Mouse (Mus musculus) B cell, adult 2 months (primary cell): ENCODE data around the gene Entpd6.

ENCODE experiments used
- DNase-seq, 2 experiments: peaks; one replicate each; pipeline ENCODE4 v3.0.0; 2022

Entpd6 gene

GRCm38 (mm10) chr2:150748854-150749253, at the start of gene Entpd6:
TSS of gene Entpd6 (plus strand) at chr2:150749042.
- DNase-seq, result peak; percentile 95 to 97

- no peak for DNase-seq
Measured at GRCm38 (mm10) chr2:150712167-150712674, 36.6 kb upstream of the Entpd6 start.

DNA sequence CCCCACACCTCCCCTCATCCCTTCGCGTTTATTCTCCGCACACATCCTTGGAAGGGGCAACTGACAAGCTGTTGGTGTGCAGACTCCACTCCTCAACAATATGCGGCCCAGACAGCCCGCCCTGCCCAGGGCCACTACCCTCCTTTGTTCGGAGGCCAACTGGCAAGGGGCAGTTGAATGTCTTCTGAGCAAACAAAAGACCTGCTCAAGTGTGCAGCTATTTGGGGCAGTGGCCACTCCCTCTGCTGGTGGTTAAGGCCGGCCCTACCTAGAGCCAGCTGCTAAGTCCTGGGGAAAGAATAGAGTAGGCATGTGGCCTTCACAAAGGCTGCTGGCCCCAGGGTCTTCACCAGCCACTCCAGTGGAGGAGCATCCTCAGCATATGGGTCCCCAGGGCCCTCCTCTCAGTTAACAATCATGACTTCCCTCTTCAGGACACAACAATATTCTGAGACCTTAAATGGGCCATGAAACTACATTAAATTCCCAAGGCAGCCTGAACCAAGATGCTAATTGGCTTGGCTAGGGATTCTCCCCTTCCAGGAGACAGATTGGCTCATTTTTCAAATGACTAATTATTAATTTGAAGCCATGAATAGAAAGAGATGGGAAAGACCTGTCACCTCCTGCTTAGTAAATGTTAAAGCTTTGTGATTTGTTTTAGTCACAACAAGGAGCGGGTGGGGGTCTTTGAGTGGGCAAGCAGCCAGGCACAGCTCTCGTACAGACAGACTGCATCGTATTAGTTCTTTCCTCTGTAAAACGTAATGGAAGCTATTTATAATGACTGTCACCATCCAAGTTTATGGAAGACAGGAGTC, 12.9 kb upstream of the Entpd6 start:
- DNase-seq, result no peak

DNA sequence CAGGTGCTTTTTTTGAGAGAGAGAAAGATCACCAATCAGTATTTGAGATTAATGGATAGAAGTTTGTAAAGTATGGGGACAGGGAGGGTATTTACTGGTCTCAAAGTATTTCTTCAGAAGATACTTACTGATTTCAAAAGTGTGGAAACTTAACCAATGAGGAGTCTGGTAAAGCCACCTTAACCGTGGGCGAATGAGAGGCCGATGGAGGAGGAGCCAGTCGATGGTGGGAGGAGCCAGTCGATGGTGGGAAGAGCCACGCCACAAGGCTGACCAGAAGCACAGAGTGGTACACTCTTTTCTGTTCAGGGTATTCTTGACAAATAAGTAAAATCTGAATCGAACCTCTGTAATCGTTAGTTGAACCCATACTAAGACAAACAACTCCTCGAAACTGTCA, 11.0 kb upstream of the Entpd6 start:
- no peak for DNase-seq

DNA sequence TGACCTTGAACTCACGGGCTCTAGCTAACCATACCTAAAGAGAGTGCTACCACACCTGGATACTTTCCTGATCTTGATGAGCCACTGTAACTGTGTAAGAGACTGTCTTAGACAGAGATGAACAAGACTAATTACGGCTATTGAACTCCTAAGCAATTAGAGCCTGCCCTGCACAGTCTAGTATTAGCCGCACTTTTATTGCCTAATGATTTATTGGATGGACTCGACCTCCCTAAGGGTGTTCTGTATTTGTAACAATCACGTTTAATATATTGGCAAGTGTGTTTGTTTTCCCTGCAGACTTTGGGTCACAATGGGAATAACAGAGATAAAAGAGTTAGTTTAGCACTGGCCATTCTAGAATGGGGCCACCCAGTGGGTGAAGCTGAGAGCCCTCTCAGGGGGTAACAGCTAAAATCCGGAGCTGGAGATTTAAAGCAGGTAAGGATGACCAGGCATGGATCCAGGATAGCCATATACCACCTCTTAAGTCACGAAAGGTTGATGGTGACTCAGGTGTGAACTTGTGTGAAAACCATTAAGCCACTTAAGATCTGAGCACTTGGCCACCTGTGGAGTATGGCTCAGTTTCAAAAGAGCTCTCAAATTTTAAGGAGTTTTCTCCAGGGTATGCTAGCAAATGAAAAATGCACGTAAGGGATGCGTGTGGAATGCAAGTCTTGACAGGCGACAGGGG, 8.5 kb upstream of the Entpd6 start:
- no peak for DNase-seq

GRCm38 (mm10) chr2:150741405-150741804, 7.4 kb upstream of the Entpd6 start:
- DNase-seq, result peak in 1 of 2 experiments; percentile 14

DNA sequence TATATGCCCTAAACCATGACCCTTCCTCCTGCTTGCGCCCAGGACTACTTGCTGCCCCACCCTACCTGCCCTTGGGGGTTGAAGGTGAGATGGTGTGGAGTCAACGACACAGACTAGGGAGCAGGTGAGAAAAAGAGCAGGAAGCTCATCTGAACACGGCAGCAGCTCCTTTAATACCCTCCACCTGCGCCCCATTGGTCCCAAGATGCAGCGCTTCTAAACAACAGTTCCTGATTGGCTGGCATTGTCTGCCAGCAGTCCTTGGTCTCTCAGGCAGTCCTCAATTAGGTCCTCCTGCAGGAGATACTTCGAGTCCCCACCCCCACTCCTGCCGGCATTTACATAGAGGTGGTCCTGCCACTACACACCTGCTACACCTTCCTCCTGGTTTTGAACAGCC, 3.8 kb upstream of the Entpd6 start:
- no peak for DNase-seq

DNA sequence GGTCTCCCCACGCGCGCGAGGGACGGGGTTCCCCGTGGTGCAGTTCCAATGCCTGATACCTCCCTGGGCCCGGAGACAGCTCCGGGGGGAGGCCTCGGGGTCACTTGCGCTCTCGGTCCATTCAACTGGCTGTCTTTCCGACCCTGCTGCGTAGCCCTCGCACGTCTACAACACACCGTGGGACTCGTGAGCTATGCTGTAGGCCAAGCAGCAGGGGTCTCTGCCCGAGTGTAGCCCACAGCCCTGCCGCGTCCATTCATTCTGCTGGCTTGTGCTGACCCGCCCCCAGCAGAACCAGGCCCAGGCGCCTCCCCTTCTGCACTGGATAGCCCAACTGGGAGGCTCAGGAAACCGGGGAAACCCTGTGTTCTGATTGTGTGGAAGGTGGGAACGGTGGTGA, 441 bp downstream of the Entpd6 start:
- DNase-seq, result no peak

GRCm38 (mm10) chr2:150750129-150750979, 1.5 kb downstream of the Entpd6 start:
- peak; percentile 54 for DNase-seq

DNA sequence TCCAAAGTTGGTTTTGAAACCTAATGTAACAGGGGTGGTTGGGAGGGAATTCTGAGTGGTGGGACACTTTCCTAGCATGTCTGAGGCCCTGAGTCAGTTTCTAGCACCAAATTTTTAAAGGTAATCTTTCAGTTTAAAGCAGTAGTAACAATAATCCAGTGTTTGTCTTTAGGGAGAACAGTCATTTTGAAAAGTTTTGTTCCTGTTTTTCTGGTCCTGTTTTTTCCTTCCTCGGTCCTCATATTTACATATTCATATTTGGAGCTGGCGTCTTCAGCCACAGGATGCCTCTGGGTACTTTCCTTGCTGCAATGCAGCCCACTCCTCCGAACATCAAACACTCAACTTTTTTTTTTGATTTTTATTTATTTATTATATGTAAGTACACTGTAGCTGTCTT, 6.2 kb downstream of the Entpd6 start:
- DNase-seq, result no peak

DNA sequence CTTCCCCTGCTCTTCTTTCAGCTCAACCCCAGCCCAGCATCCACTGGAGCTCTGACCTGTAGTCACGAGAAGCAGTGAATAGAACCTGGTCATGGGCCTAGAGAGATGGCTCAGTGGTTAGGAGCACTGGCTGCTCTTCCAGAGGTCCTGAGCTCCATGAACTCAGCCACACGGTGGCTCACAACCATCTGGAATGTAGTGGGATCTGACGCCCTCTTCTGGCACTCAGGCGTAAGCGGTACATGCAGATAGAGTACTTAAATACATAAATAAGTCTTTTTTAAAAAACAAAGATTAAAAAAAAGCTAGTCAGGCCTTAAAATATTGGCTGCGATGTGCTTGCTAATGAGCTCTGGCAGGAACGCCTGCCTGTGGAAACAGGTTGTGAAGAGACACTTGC, 12.6 kb downstream of the Entpd6 start:
- DNase-seq, result no peak

- no peak for DNase-seq
Measured at GRCm38 (mm10) chr2:150765619-150766018, 16.8 kb downstream of the Entpd6 start.

GRCm38 (mm10) chr2:150766083-150766862, 17.4 kb downstream of the Entpd6 start:
- DNase-seq, result no peak

DNA sequence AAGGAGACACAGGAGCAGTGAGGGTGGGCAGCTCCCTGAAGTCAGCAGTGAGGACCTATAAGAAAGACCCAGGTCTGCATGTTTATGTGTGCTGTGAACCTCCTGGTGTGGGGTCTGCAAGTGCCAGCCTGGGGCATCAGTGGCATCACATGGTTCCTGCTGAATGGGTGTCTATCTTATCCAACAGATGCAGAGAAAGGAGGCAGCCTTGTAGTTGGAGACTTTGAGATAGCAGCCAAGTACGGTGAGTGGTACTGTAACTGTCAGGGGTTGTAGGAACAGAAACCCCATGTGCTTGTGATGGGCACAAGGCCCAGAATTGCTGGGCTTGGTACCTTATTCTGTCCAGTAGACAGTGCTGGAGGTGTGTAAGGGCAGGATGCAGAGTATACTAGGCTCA, 19.8 kb downstream of the Entpd6 start:
- DNase-seq, result no peak

GRCm38 (mm10) chr2:150770747-150771146, 21.9 kb downstream of the Entpd6 start:
- DNase-seq, result no peak

DNA sequence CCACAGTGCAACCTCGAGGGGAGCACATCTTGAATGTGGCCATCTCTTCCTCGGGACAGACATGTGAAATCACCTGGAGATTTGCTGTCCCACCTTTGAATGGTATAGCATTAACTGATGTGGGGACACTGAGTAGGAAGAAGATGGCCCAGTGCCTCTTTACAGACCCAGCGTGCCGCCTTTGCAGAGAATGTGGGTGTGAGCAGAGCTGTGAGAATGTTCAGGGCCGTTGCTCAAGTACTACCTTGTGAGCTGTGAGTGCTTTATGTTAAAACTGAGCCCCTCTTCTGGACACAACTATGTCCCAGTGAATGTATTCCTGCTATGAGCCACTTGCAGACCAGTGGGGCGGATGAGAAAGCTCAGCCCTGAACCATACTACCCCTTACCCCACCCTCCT, 22.3 kb downstream of the Entpd6 start:
- DNase-seq, result no peak

GRCm38 (mm10) chr2:150771996-150772395, 23.2 kb downstream of the Entpd6 start:
- DNase-seq, result no peak

DNA sequence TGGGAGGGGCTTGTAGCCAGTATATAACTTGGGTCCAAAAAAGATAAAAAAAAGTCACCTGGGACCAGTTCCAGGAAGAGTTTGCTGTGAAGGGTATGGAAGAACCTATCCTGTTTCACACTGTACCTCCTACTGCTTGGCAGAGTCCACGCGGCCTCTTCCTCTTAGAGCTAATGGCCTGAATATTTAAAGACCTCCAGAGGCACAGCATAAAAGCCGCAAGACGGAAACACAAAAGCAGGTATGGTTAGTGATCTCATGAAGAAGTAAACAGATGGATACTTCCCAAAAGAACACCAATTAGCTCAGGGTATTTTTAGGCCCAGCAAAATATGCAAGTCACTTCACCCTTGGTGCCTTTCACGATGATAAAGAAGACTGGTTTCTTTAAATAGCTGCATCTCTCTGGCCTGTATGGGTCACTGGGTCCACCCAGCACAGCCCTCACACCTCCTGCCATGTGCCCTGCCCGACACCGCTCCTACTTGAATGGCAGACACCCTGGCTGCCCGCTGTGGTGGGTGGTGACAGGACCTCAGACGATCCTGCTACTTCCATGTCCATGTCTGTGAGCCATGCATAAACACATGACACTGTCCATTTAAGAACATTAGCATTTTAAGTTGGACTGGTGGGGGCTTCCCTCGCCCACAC, 23.8 kb downstream of the Entpd6 start:
- no peak for DNase-seq

DNA sequence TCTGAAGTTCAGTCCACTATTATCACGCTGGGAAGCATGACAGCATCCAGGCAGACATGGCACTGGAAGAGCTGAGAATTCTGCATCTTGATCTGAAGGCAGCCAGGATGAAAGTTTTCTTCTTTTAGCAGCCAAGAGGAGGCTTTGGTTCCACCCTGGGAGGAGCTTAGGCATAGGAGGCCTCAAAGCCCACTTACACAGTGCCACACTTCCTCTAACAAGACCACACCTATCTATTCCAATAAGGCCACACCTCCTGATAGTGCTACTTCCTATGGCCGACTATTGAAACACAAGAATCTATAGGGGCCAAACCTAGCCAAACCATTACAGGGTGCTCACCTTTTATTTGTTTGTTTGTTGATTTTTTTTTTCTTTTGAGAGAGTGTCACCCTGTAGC, 34.0 kb downstream of the Entpd6 start:
- DNase-seq, result no peak

GRCm38 (mm10) chr2:150786251-150787180, 37.7 kb downstream of the Entpd6 start, which contains the start of gene Pygb:
TSS of gene Pygb (plus strand) at chr2:150786735.
- DNase-seq, result peak; percentile 85
